Mouse (Mus musculus) megakaryocyte, embryonic 14.5 days (primary cell): ENCODE results near the gene Rnf40. TPM values are rescaled to one million over a fixed set of nuclear protein-coding genes. Genes with fewer than 3 reads are reported as not detected.
A peak's percentile ranks its signal among the peaks of the same experiment; 100 is the strongest.

Experiments used
- H3K27me3 ChIP-seq: replicated peaks from 2 replicates; pipeline ENCODE3; 2012; ENCODE audit warnings: inconsistent platforms
- H3K36me3 ChIP-seq: replicated peaks from 2 replicates; pipeline ENCODE3; 2012; ENCODE audit warnings: low read length, inconsistent platforms, mixed read lengths
- H3K4me1 ChIP-seq: 2 replicates; pipeline ENCODE4 v1.6.1; 2012; ENCODE audit warnings: inconsistent platforms
- H3K4me3 ChIP-seq: replicated peaks from 2 replicates; pipeline ENCODE3; 2012; ENCODE audit warnings: moderate library complexity, mild to moderate bottlenecking, inconsistent platforms
- H3K9me3 ChIP-seq: 2 replicates; pipeline ENCODE4 v1.6.1; 2012; ENCODE audit warnings: inconsistent platforms
- FLI1 ChIP-seq: IDR thresholded peaks from 2 replicates; pipeline ENCODE4 v1.6.1; 2012; ENCODE audit warnings: low read length, inconsistent platforms, mixed read lengths
- GATA1 ChIP-seq: IDR thresholded peaks from 3 replicates; pipeline ENCODE4 v1.6.1; 2012; ENCODE audit warnings: mixed read lengths, low read length, inconsistent platforms, borderline replicate concordance
- polyA plus RNA-seq: library from polyadenylated mRNA; stranded (reverse); fragments of >175 nt; gene quantifications from 2 replicates; pipeline ENCODE4 v1.2.3, GENCODE M21; 2012; ENCODE audit warnings: low replicate concordance; ENCODE audit not compliant: insufficient read depth

Rnf40 gene
- polyA plus RNA-seq, 1 experiment: 20.8 TPM

DNA sequence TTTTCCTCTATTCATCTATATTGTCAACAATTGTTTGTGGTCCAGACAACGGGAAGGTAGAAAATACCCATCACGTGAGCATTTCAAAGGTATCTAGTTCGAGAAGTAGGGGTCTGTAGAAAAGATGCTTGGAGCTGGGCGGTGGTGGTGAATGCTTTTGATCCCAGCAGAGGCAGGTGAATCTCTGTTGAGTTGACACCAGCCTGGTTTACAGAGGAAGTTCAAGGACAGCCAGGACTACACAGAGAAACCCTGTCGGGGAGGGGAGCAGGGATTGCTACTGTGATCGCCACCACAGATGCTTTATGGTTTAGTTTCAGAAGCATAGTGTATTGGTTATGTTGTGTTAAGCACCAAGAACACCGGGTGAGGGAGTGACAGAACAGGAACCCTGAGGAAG lies 14.5 kb upstream of the Rnf40 start:
- peak overlapping the region; percentile 98 for H3K4me3 ChIP-seq
- no peaks in the 10 kb centered on the region for H3K9me3 ChIP-seq
- TF ChIP-seq FLI1 (no peak), GATA1 (no peak)
- no peaks in the 10 kb centered on the region for H3K27me3 ChIP-seq
- peaks cover 47% of the 10 kb centered on the region for H3K36me3 ChIP-seq
- peaks cover 61% of the 10 kb centered on the region for H3K4me1 ChIP-seq

DNA sequence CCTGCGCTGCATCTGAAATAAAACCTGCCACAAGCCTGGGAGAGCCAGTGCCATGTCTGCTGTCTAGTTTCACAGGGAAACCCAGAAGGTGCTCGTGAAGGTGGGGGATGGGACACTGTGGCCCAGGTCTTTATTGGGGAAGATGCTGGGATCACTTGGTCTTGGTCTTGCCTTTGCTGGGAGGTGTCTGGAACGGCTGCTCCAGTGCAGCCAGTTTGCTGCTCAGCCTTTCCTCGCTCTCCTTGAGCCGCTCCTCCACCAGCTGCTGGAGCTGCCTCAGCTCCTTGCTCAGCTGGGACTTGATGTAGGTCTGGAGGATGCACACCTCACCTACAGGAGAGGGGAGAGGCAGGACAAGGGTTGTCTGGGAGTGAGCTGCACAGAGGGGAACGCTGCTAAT lies 5.3 kb upstream of the Rnf40 start:
- no peak for TF ChIP-seq GATA1
- no peak for TF ChIP-seq FLI1
- Histone ChIP-seq H3K9me3 (no peaks in the 10 kb centered on the region), H3K27me3 (no peaks in the 10 kb centered on the region), H3K4me1 (peaks cover 48% of the 10 kb centered on the region), H3K36me3 (peaks cover 73% of the 10 kb centered on the region), H3K4me3 (no peak overlapping the region)

DNA sequence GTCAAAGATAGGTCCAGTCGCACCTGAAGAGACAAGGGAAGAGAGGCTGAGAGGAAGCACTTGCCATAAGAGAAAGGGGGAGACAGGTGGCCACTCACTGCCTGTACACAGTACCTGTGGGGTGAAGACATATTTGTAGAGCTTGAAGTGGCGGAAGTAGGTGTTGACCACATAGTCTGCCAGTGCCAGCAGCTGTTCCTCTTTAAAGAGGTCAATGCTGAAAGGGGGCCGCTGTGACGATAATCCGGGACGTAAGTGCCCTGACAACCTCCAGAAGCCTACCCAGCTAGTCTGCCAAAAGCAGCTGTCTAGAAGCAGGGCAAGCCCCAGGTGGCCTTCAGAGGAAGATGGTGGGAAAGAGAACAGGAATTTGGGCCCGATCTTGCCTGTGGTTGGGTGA lies 3.5 kb upstream of the Rnf40 start:
- no peaks in the 10 kb centered on the region for H3K27me3 ChIP-seq
- no peak overlapping the region for H3K4me3 ChIP-seq
- no peak for TF ChIP-seq GATA1
- TF ChIP-seq FLI1: no peak
- H3K4me1 ChIP-seq: peaks cover 57% of the 10 kb centered on the region
- no peaks in the 10 kb centered on the region for H3K9me3 ChIP-seq
- peaks cover 65% of the 10 kb centered on the region for H3K36me3 ChIP-seq

DNA sequence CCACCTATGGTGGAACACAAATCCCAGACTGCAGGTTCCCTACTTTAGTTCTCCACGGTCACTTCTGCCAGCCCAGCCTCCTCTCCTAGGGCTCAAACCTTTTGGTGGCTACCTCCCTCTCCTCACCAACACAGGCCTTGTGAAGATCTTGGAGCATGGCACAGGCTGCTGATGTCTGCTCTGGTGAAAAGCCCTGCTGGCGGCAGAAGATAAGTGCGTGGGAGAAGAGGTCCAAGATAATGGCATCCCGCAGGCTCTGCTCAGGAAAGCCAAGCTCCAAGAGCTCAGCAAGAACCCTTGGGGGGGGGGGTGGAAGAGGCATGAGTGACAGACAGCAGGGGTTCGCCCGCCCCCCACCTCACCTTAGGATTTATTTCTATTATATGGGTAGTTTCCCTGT lies 2.4 kb upstream of the Rnf40 start:
- peaks cover 65% of the 10 kb centered on the region for H3K36me3 ChIP-seq
- H3K27me3 ChIP-seq: no peaks in the 10 kb centered on the region
- TF ChIP-seq GATA1 (no peak), FLI1 (no peak)
- peaks cover 67% of the 10 kb centered on the region for H3K4me1 ChIP-seq
- H3K9me3 ChIP-seq: no peaks in the 10 kb centered on the region
- H3K4me3 ChIP-seq: peak overlapping the region; percentile 21

DNA sequence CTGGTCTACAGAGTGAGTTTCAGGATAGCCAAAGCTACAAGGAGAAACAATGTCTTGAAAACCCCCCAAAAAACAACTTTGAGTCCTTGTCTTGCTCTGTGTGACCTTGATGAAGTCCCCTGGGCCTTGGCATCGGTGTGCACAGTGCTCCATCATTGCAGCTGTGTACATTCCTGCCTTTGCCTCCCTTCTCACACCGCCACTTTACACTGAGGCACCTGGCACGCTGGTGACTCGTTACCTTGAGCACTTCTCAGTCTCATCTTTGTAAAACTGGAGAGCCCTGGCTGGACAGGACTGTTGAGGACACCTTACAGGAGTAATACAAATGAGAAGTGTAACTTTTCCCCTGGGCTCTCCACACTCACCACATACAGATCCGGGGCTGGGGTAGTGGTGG lies 1.4 kb upstream of the Rnf40 start:
- Histone ChIP-seq H3K4me3 (peak overlapping the region; percentile 97), H3K27me3 (no peaks in the 10 kb centered on the region), H3K36me3 (peaks cover 65% of the 10 kb centered on the region), H3K9me3 (no peaks in the 10 kb centered on the region), H3K4me1 (peaks cover 73% of the 10 kb centered on the region)
- no peak for TF ChIP-seq FLI1
- TF ChIP-seq GATA1: no peak

DNA sequence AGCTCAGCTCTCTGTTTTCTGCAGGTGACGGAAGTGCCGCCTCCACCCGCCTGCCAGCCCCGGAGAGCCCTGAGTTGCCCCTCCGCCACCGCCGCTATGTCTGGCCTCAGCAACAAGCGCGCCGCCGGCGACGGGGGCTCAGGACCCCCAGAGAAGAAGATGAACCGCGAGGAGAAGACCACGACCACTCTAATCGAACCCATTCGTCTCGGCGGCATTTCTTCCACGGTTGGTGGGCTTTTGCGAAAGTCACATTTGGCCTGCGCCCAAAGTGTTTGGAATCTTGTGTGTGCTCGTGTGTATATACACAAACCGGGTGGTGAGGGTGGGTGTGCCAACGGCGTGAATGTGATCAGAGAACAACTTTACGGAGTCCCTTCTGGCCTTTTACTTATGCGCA lies 334 bp downstream of the Rnf40 start:
- no peak for TF ChIP-seq GATA1
- TF ChIP-seq FLI1: no peak
- peaks cover 64% of the 10 kb centered on the region for H3K4me1 ChIP-seq
- H3K4me3 ChIP-seq: peak overlapping the region; percentile 97
- H3K36me3 ChIP-seq: peaks cover 65% of the 10 kb centered on the region
- H3K9me3 ChIP-seq: no peaks in the 10 kb centered on the region
- no peaks in the 10 kb centered on the region for H3K27me3 ChIP-seq

DNA sequence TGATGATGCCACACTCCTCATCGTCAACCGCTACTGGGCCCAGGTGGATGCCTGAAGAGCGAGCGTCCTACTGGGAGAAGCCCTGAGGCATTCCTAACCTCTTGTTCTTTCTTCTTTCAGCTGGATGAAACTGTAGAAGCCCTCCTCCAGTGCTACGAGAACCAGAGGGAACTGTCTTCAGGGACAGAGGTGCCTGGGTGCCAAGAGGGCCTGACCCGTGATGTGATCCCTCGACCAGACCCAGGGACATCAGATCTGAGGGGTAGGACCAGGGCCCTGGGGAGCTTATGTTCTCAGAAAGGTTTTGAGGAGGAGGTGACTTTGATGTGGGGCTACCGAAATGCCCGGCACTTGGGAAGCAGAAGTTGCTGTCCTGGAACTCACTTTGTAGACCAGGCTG lies 1.1 kb downstream of the Rnf40 start:
- Histone ChIP-seq H3K36me3 (peaks cover 65% of the 10 kb centered on the region), H3K27me3 (no peaks in the 10 kb centered on the region), H3K4me3 (peak overlapping the region; percentile 97), H3K4me1 (peaks cover 59% of the 10 kb centered on the region), H3K9me3 (no peaks in the 10 kb centered on the region)
- TF ChIP-seq GATA1 (no peak), FLI1 (no peak)

DNA sequence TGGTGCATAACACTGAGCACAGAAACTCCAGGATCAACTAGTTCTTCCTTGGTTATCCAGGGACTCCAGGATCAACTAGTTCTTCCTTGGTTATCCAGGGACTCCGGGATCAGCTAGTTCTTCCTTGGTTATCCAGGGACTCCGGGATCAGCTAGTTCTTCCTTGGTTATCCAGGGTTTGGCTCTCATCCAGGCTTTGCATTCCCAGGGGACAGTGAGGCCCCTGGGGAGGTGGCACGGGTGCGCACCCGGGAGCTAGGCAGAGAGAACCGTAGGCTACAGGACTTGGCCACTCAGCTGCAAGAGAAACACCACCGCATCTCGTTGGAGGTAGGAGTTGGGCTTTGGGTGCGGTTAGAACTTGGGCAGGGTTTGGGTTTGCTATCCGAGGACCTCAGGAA lies 2.5 kb downstream of the Rnf40 start:
- Histone ChIP-seq H3K27me3 (no peaks in the 10 kb centered on the region), H3K4me1 (peaks cover 44% of the 10 kb centered on the region), H3K9me3 (no peaks in the 10 kb centered on the region), H3K4me3 (no peak overlapping the region), H3K36me3 (peaks cover 68% of the 10 kb centered on the region)
- TF ChIP-seq FLI1 (no peak), GATA1 (no peak)

DNA sequence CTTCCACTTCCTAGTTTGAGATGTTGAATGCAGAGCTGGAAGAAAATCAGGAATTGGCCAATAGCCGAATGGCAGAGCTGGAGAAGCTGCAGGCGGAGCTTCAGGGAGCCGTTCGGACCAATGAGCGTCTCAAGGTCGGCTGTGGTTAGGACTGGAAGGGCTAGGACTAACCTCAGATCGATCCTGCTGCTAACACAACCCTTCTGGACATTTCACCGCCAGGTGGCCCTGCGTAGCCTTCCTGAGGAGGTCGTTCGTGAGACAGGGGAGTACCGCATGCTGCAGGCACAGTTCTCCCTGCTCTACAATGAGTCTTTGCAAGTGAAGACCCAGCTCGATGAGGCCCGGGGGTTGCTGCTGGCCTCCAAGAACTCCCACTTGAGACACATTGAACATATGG lies 4.0 kb downstream of the Rnf40 start:
- Histone ChIP-seq H3K36me3 (peaks cover 83% of the 10 kb centered on the region), H3K4me1 (peaks cover 29% of the 10 kb centered on the region)
- TF ChIP-seq FLI1: no peak
- TF ChIP-seq GATA1: no peak

DNA sequence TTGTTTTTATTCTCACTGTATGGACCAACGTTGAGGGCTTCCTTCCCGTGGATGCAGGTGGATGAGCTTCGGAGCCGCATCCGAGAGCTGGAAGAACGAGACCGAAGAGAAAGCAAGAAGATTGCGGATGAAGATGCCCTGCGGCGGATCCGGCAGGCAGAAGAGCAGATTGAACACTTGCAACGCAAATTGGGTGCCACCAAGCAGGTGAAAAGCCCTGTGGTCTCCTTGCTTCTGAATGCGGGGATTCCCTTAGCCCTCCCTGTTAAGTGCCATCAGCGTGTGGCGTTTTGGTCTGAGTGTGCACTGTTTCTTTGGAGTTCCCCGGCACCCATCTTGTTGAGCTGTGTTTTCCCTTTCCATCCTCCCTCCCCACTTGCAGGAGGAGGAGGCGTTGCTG lies 8.2 kb downstream of the Rnf40 start:
- TF ChIP-seq FLI1 (no peak), GATA1 (no peak)
- no peaks in the 10 kb centered on the region for H3K27me3 ChIP-seq
- peaks cover 100% of the 10 kb centered on the region for H3K36me3 ChIP-seq
- H3K9me3 ChIP-seq: no peaks in the 10 kb centered on the region
- H3K4me1 ChIP-seq: no peaks in the 10 kb centered on the region
- no peak overlapping the region for H3K4me3 ChIP-seq

More for the DNA sequence above, 4.0 kb downstream of the Rnf40 start:
- no peak overlapping the region for H3K4me3 ChIP-seq
- no peaks in the 10 kb centered on the region for H3K27me3 ChIP-seq
- H3K9me3 ChIP-seq: no peaks in the 10 kb centered on the region

DNA sequence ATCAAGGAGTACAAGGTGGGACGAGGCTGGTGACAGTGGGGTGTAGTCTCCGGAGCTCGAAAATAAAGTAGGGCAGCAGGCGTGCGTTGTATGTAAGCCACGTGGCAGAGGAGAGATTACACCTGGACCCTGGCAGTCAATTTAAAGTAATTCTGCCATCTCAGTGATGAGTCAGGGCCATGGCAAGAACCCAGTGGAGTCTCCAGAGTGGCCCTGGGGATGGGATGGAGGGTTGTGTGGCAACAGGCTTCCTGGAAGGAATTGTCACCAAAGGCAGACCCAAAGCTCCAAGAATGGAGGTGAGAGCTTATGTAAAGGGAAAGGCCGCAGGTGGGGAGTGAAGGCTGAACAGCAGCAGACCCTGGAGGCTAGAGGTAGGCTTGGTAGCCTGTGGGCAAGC lies 12.0 kb downstream of the Rnf40 start:
- no peak for TF ChIP-seq FLI1
- TF ChIP-seq GATA1: no peak
- peaks cover 96% of the 10 kb centered on the region for H3K36me3 ChIP-seq
- H3K27me3 ChIP-seq: no peaks in the 10 kb centered on the region
- H3K4me1 ChIP-seq: peaks cover 5% of the 10 kb centered on the region
- H3K9me3 ChIP-seq: no peaks in the 10 kb centered on the region
- H3K4me3 ChIP-seq: no peak overlapping the region

DNA sequence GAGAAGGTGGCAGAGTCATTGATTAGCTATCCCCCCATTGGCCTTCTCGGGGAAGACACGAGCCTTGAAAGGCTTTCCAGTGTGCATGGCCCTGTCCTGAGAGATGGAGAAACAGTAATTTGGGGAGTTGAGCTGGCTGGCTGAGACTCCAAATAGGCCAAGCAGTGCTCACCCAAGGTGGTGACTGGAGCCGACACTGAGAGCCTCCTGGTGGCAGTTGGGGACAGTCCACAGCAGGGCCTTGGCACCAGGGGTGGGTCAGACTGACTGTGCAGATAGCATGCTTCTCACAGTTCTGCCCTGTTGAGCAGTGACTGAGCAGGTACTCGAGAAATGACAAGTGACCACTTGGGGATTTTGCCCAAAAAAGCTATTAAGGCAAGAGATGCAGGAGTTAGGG lies 13.2 kb downstream of the Rnf40 start:
- Histone ChIP-seq H3K4me3 (no peak overlapping the region), H3K9me3 (no peaks in the 10 kb centered on the region), H3K36me3 (peaks cover 92% of the 10 kb centered on the region), H3K4me1 (peaks cover 5% of the 10 kb centered on the region), H3K27me3 (no peaks in the 10 kb centered on the region)
- TF ChIP-seq GATA1 (no peak), FLI1 (no peak)
